Mouse (Mus musculus): ENCODE measurements around the gene Olfr360. TPM values are rescaled to one million over a fixed set of nuclear protein-coding genes. Genes with fewer than 3 reads are reported as not detected.
"Not testable (repeated sequence)": the region's sequence is repeated elsewhere in the genome, so short reads cannot be mapped to it uniquely, and the experiment has no call there.

Olfr360 gene
- total RNA-seq (2018; cell fraction: chromatin; rRNA removed): not detected
- not detected for total RNA-seq (2018; cell fraction: cytosol; rRNA removed)
- not detected for total RNA-seq (2018; cell fraction: nucleus; rRNA removed)
- not detected in 3 replicates for polyA plus RNA-seq (2018)

DNA sequence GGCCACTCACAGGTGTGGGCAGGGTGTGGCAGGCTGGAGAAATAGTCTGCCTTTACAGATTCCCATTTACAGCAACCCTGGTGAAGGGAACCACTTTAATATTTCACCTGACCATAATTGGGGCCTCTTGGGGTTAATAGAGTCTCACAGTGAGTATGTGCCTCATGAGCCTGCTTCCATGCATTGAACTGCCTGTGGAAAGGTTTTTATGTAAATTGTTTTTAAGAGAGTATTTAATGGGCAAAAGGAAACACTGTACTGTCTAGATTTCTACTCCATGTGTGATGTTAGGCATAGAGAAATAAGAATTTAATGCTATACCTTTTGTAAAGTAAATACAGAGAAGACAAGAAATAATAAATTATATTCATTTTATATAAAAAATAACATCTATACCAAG, at the start of gene Olfr360:
Gene Olfr360, plus strand, starts transcription at position 301 of the 400 bp plus-strand sequence.
- Histone ChIP-seq H3K27ac (no peak within 1 kb of the TSS), H3K4me3 (ENCODE audit: inconsistent target) (no peak within 1 kb of the TSS), H3K79me2 (ENCODE audit: inconsistent target) (no peaks in the 10 kb centered on the region)

DNA sequence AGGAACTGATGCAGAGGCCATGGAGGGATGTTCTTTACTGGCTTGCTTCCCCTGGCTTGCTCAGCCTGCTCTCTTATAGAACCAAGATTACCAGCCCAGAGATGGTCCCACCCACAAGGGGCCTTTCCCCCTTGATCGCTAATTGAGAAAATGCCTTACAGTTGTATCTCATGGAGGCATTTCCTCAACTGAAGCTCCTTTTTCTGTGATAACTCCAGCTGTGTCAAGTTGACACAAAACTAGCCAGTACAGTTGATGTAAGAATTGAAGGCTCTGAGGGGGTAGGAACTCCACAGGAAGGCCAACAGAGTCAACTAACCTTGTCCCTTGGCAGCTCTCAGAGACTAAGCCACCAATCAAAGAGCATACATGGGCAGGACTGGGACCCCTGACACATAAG, 23.6 kb downstream of the Olfr360 start, which contains the start of gene Olfr361:
Gene Olfr361, minus strand, starts transcription at position 101 of the 400 bp plus-strand sequence.
- H3K4me3 ChIP-seq (ENCODE audit: inconsistent target); H3K36me3 ChIP-seq (ENCODE audit: inconsistent target); H3K27ac ChIP-seq; H3K79me2 ChIP-seq (ENCODE audit: inconsistent target): not testable (repeated sequence)
- WGBS (ENCODE audit: missing documents): no CpG with 5 or more reads among the region's 1 CpGs

More for the DNA sequence above, at the start of gene Olfr360:
- H3K36me3 ChIP-seq (ENCODE audit: inconsistent target): no peaks in the 10 kb centered on the region

DNA sequence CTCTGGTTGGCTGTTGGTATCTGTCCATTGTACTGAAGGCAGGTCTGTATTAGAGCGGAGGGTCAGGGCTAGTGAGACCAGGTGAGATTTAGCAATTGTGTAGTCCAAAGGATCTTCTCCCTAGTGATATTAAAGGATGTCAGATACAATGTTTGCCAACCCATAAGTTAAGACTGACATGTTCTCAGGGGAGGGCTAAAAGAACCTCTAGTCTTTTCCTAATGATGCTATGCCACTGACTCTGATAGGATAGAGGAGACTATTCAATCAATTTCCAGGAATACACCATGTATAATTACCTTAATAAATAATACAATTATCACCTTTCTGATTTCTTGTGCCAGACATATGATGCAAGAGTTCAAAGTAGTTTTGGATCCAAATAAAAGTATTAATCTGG, 52.3 kb downstream of the Olfr360 start, which contains the start of gene Olfr362:
Gene Olfr362, minus strand, starts transcription at position 101 of the 400 bp plus-strand sequence.
- Histone ChIP-seq H3K27ac (no peak within 1 kb of the TSS), H3K4me3 (ENCODE audit: inconsistent target) (no peak within 1 kb of the TSS), H3K36me3 (ENCODE audit: inconsistent target) (no peaks in the 10 kb centered on the region), H3K79me2 (ENCODE audit: inconsistent target) (no peaks in the 10 kb centered on the region)
- 94% methylated on average over 1 of the region's 1 CpGs for WGBS (ENCODE audit: missing documents)

Other genes starting within 250 kb of the Olfr360 start
- not detected in 3 replicates for gene Olfr3, start 248.7 kb upstream of the Olfr360 start, polyA plus RNA-seq (2018)
- gene Olfr350, start 219.4 kb upstream of the Olfr360 start, polyA plus RNA-seq (2018): not detected in 3 replicates
- gene Olfr351, start 203.1 kb upstream of the Olfr360 start, polyA plus RNA-seq (2018): not detected in 3 replicates
- gene Olfr352, start 197.3 kb upstream of the Olfr360 start, polyA plus RNA-seq (2018): not detected in 3 replicates
- gene Olfr353, start 172.8 kb upstream of the Olfr360 start, polyA plus RNA-seq (2018): not detected in 3 replicates
- gene Olfr354, start 160.1 kb upstream of the Olfr360 start, polyA plus RNA-seq (2018): not detected in 3 replicates
- gene Olfr355, start 136.8 kb upstream of the Olfr360 start, polyA plus RNA-seq (2018): not detected in 3 replicates
- gene Olfr356, start 128.6 kb upstream of the Olfr360 start, polyA plus RNA-seq (2018): not detected in 3 replicates
- gene Olfr357, start 71.9 kb upstream of the Olfr360 start, polyA plus RNA-seq (2018): not detected in 3 replicates
- gene Olfr358, start 56.4 kb upstream of the Olfr360 start, polyA plus RNA-seq (2018): not detected in 3 replicates
- gene Olfr361, start 23.5 kb downstream of the Olfr360 start, polyA plus RNA-seq (2018): not detected in 3 replicates
- not detected in 3 replicates for gene Olfr362, start 52.2 kb downstream of the Olfr360 start, polyA plus RNA-seq (2018)
- gene Olfr364-ps1, start 73.6 kb downstream of the Olfr360 start, polyA plus RNA-seq (2018): not detected in 3 replicates
- gene Olfr365, start 122.5 kb downstream of the Olfr360 start, polyA plus RNA-seq (2018): not detected in 3 replicates
- gene Olfr366, start 145.8 kb downstream of the Olfr360 start, polyA plus RNA-seq (2018): not detected in 3 replicates

All from macrophage (primary cell).